Mouse (Mus musculus) monocyte, adult 2 months (primary cell): ENCODE measurements around the gene Wnt11.

Source experiments
- DNase-seq, 2 experiments: peaks; one replicate each; pipeline ENCODE4 v3.0.0; 2022; ENCODE audit warnings: low spot score in 2 of 2, low read depth in 1 of 2

Wnt11 gene

GRCm38 (mm10) chr7:98903884-98904283 lies 69.0 kb downstream of the Wnt11 start:
- no peak for DNase-seq
